Mouse (Mus musculus) heart, embryonic 10.5 days (tissue): ENCODE measurements around the gene Ankrd33b. TPM values are rescaled to one million over a fixed set of nuclear protein-coding genes. Genes with fewer than 3 reads are reported as not detected.

ENCODE experiments used
- DNase-seq: peaks from one replicate; pipeline ENCODE4 v3.0.0-alpha.2; 2017; ENCODE audit warnings: low spot score
- H3K27ac ChIP-seq: fragments of 300-500 bp; sonication (generic); 2 replicates; pipeline ENCODE4 v1.5.1; 2016; ENCODE audit warnings: mild to moderate bottlenecking
- H3K27me3 ChIP-seq: fragments of 300-500 bp; sonication (generic); 2 replicates; pipeline ENCODE4 v1.6.1; 2016; ENCODE audit warnings: mild to moderate bottlenecking; ENCODE audit not compliant: poor library complexity, insufficient read depth, severe bottlenecking
- H3K36me3 ChIP-seq: fragments of 300-500 bp; sonication (generic); 2 replicates; pipeline ENCODE4 v1.6.1; 2016; ENCODE audit warnings: mild to moderate bottlenecking, moderate library complexity
- H3K4me1 ChIP-seq: fragments of 300-500 bp; sonication (generic); 2 replicates; pipeline ENCODE4 v1.6.1; 2016; ENCODE audit warnings: mild to moderate bottlenecking
- H3K4me3 ChIP-seq: fragments of 300-500 bp; sonication (generic); 2 replicates; pipeline ENCODE4 v1.5.1; 2016; ENCODE audit warnings: mild to moderate bottlenecking, moderate library complexity
- H3K9me3 ChIP-seq: fragments of 300-500 bp; sonication (generic); 2 replicates; pipeline ENCODE4 v1.6.1; 2016; ENCODE audit warnings: mild to moderate bottlenecking, moderate library complexity
- WGBS: fragments of 180-500 bp; shearing (Covaris S2); methylation state at CpG from one replicate; pipeline ENCODE4 v1.1.7; 2016; 5-methylcytosine and 5-hydroxymethylcytosine counted together
- polyA plus RNA-seq: library from polyadenylated mRNA; unstranded; fragments of >200 nt; fragmentation: Nextera tagmentation; extraction: Ambion mirVana; gene quantifications from 2 replicates; pipeline ENCODE4 v1.2.1, GENCODE M21; 2016

Gene Ankrd33b
- polyA plus RNA-seq, result 1.8 and 2.1 TPM in 2 replicates

GRCm38 (mm10) chr15:31367481-31368200 is at the start of gene Ankrd33b:
TSS of gene Ankrd33b (minus strand) at chr15:31367726.
- WGBS, result under 1% methylated on average over 49 of the region's 49 CpGs
- Histone ChIP-seq H3K4me1 (peaks cover 28% of the 10 kb centered on the region), H3K27ac (peak within 1 kb of the TSS; percentile 80)

GRCm38 (mm10) chr15:31415181-31415580 is 47.7 kb upstream of the Ankrd33b start:
- DNase-seq, result no peak
- Histone ChIP-seq H3K4me3 (no peak overlapping the region), H3K4me1 (peaks cover 38% of the 10 kb centered on the region), H3K27me3 (no peaks in the 10 kb centered on the region), H3K36me3 (no peaks in the 10 kb centered on the region), H3K27ac (peak overlapping the region; percentile 62; the same call in 1 of the 2 replicates), H3K9me3 (no peaks in the 10 kb centered on the region)
- 56% methylated on average over 4 of the region's 4 CpGs for WGBS

More at GRCm38 (mm10) chr15:31367481-31368200, at the start of gene Ankrd33b:
- Histone ChIP-seq H3K27me3 (peaks cover 63% of the 10 kb centered on the region), H3K36me3 (no peaks in the 10 kb centered on the region), H3K9me3 (no peaks in the 10 kb centered on the region), H3K4me3 (peak within 1 kb of the TSS; percentile 71)
- no peak for DNase-seq

DNA sequence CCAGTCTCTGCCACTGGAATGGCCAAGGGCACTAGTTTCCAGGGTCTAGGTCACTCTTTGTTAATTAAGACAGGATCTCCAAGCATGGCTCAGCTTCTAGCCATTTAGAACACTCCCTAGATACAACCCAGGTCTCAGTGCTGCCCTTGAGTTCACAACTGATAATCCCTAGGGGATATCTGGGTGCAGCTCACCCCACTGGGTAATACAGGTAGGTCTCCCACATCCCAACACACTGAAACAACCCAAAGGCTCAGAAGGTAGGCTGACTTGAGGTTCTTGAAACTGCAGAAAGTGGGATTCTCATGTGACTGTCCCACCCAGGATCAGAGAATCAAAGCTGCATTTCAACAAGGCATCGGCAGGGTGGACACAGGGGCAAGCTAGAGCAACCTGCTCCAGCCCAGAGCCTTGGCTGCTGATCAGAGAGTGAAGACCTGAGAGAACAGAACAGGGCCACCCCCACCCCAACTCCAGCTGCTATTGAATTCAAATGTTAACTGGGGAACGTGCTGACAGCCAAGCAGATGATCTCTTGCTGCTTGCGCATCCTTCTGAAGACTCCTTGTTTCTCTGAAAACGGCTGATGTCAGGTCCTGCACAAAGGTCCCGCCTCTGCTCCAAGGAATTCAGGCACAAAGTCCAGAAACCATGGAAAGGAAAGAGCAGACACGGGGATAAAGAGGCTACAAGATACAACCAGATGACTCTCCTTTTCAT is 46.8 kb upstream of the Ankrd33b start:
- H3K4me3 ChIP-seq, result no peak overlapping the region
- H3K36me3 ChIP-seq, result no peaks in the 10 kb centered on the region
- no peaks in the 10 kb centered on the region for H3K9me3 ChIP-seq
- H3K27ac ChIP-seq, result peak overlapping the region; percentile 62
- peaks cover 43% of the 10 kb centered on the region for H3K4me1 ChIP-seq
- 41% methylated on average over 6 of the region's 6 CpGs for WGBS
- no peaks in the 10 kb centered on the region for H3K27me3 ChIP-seq
- DNase-seq, result no peak

GRCm38 (mm10) chr15:31413662-31414061 is 46.1 kb upstream of the Ankrd33b start:
- DNase-seq, result no peak
- Histone ChIP-seq H3K27me3 (no peaks in the 10 kb centered on the region), H3K9me3 (no peaks in the 10 kb centered on the region), H3K4me1 (peaks cover 43% of the 10 kb centered on the region), H3K27ac (no peak overlapping the region), H3K4me3 (no peak overlapping the region), H3K36me3 (no peaks in the 10 kb centered on the region)
- 92% methylated on average over 6 of the region's 6 CpGs for WGBS

- H3K4me1 ChIP-seq, result peaks cover 39% of the 10 kb centered on the region
- H3K27ac ChIP-seq, result no peak overlapping the region
- WGBS, result 28% methylated on average over 3 of the region's 3 CpGs
- no peak for DNase-seq
- no peaks in the 10 kb centered on the region for H3K36me3 ChIP-seq
- no peaks in the 10 kb centered on the region for H3K27me3 ChIP-seq
- no peak overlapping the region for H3K4me3 ChIP-seq
- H3K9me3 ChIP-seq, result no peaks in the 10 kb centered on the region
Observed at GRCm38 (mm10) chr15:31412933-31413332, 45.4 kb upstream of the Ankrd33b start.

DNA sequence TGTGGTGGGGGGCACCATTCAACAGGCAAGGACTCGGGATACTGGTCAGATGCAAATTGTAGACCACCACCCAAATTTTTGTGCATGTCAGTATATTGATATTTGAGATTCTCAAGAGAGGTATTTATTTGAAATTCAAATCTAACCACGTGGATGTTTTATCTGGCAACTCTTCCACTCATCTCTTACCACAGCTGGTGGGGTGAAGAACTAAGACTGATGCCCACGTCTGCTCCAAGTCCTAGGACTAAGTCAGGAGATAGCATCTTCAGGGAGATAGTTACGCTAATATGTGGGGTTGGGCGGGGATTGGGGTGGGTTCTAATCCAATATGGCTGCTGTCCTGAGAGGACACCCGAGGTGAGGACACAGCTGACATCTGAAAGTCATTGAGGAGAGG is 44.9 kb upstream of the Ankrd33b start:
- Histone ChIP-seq H3K9me3 (no peaks in the 10 kb centered on the region), H3K4me1 (peaks cover 34% of the 10 kb centered on the region), H3K27ac (no peak overlapping the region), H3K4me3 (no peak overlapping the region), H3K36me3 (no peaks in the 10 kb centered on the region), H3K27me3 (no peaks in the 10 kb centered on the region)
- no peak for DNase-seq
- 70% methylated on average over 6 of the region's 6 CpGs for WGBS

- WGBS, result 75% methylated on average over 4 of the region's 4 CpGs
- DNase-seq, result no peak
Observed at GRCm38 (mm10) chr15:31407490-31407889, 40.0 kb upstream of the Ankrd33b start.

DNA sequence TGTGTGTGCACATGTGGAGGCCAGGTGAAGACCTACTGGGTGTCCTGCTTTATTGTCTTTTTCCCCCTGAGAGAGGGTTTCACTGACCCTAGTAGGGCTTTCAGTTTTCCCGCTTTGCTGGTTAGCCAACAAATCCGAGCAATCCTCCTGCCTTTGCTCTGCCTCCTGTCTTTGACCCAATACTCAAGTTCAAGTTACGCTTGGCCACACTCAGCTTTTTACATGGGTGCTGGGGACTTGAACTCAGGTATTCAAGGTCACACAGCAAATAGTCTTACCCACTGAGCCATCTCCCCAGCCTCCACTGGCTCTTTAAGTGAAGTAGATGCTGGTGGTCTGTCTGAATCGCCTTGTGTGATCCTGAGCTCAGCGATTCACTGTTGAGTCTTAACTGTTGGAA is 39.4 kb upstream of the Ankrd33b start:
- H3K9me3 ChIP-seq, result no peaks in the 10 kb centered on the region
- H3K36me3 ChIP-seq, result no peaks in the 10 kb centered on the region
- 81% methylated on average over 5 of the region's 5 CpGs for WGBS
- no peak for DNase-seq
- no peak overlapping the region for H3K4me3 ChIP-seq
- peaks cover 11% of the 10 kb centered on the region; the same call in 1 of the 2 replicates for H3K4me1 ChIP-seq
- H3K27me3 ChIP-seq, result no peaks in the 10 kb centered on the region
- no peak overlapping the region for H3K27ac ChIP-seq

More at GRCm38 (mm10) chr15:31407490-31407889, 40.0 kb upstream of the Ankrd33b start:
- H3K27ac ChIP-seq, result no peak overlapping the region
- no peak overlapping the region for H3K4me3 ChIP-seq
- no peaks in the 10 kb centered on the region for H3K27me3 ChIP-seq
- H3K4me1 ChIP-seq, result peaks cover 11% of the 10 kb centered on the region; the same call in 1 of the 2 replicates
- no peaks in the 10 kb centered on the region for H3K36me3 ChIP-seq
- H3K9me3 ChIP-seq, result no peaks in the 10 kb centered on the region

- peaks cover 6% of the 10 kb centered on the region for H3K4me1 ChIP-seq
- WGBS, result 84% methylated on average over 8 of the region's 8 CpGs
- no peak overlapping the region for H3K4me3 ChIP-seq
- no peak for DNase-seq
- H3K36me3 ChIP-seq, result no peaks in the 10 kb centered on the region
- no peaks in the 10 kb centered on the region for H3K27me3 ChIP-seq
- no peak overlapping the region for H3K27ac ChIP-seq
- H3K9me3 ChIP-seq, result no peaks in the 10 kb centered on the region
Observed at GRCm38 (mm10) chr15:31404346-31404745, 36.8 kb upstream of the Ankrd33b start.

DNA sequence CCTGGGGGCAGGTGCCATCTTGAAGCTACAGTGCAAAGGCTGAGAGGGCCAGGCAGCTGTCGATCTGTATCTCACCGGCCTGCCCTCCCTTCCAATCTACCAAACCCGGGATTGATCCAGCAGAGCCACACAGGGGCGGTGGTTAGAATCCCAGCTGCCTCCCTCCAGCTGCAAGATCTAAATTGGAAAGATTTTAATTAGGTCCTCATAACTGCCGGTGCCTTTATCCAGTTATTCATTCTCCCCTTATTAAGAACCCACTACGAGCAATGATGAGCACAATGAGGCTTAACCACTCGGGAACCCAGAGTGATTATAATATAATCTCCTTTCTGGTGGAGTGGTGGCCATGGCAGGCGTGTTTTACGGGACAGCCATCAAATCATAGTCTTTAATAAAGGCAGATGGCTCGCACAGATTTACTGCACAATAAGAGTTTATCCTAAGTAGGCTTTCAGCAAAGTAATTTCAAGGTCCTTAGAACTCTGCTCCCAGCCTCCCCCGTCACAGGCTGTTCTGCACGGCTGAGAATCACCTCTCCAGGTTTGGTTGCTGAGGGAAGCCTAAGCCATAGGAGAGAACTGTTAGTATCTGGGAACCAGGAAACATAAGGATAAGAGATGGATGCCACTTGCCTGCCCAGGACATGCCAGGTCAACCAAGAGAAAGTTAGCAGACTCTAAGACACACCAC is 34.8 kb upstream of the Ankrd33b start:
- Histone ChIP-seq H3K9me3 (no peaks in the 10 kb centered on the region), H3K36me3 (no peaks in the 10 kb centered on the region), H3K4me1 (peaks cover 12% of the 10 kb centered on the region), H3K4me3 (no peak overlapping the region), H3K27me3 (no peaks in the 10 kb centered on the region), H3K27ac (no peak overlapping the region)
- 84% methylated on average over 12 of the region's 12 CpGs for WGBS
- DNase-seq, result no peak

- peaks cover 24% of the 10 kb centered on the region for H3K4me1 ChIP-seq
- DNase-seq, result no peak
- H3K36me3 ChIP-seq, result no peaks in the 10 kb centered on the region
- no peaks in the 10 kb centered on the region for H3K9me3 ChIP-seq
- H3K27me3 ChIP-seq, result no peaks in the 10 kb centered on the region
- 41% methylated on average over 3 of the region's 3 CpGs for WGBS
- H3K27ac ChIP-seq, result no peak overlapping the region
- no peak overlapping the region for H3K4me3 ChIP-seq
Observed at GRCm38 (mm10) chr15:31400974-31401373, 33.4 kb upstream of the Ankrd33b start.

- peaks cover 35% of the 10 kb centered on the region for H3K4me1 ChIP-seq
- H3K36me3 ChIP-seq, result no peaks in the 10 kb centered on the region
- H3K4me3 ChIP-seq, result no peak overlapping the region
- peaks cover 2% of the 10 kb centered on the region; the same call in 1 of the 2 replicates for H3K9me3 ChIP-seq
- no peak overlapping the region for H3K27ac ChIP-seq
- WGBS, result 94% methylated on average over 13 of the region's 13 CpGs
- DNase-seq, result no peak
- no peaks in the 10 kb centered on the region for H3K27me3 ChIP-seq
Observed at GRCm38 (mm10) chr15:31398769-31399168, 31.2 kb upstream of the Ankrd33b start.

- Histone ChIP-seq H3K36me3 (no peaks in the 10 kb centered on the region), H3K9me3 (peaks cover 2% of the 10 kb centered on the region; the same call in 1 of the 2 replicates), H3K4me3 (no peak overlapping the region), H3K4me1 (peaks cover 38% of the 10 kb centered on the region), H3K27ac (peak overlapping the region; percentile 83), H3K27me3 (no peaks in the 10 kb centered on the region)
- WGBS, result 73% methylated on average over 3 of the region's 3 CpGs
- no peak for DNase-seq
Observed at GRCm38 (mm10) chr15:31397379-31397778, 29.9 kb upstream of the Ankrd33b start.
